Mouse (Mus musculus) CH12.LX (cell line): ENCODE data around the gene Ak8. TPM values are rescaled to one million over a fixed set of nuclear protein-coding genes. Genes with fewer than 3 reads are reported as not detected.

Experiments
- DNase-seq: peaks from one replicate; pipeline ENCODE4 v3.0.0-alpha.2; 2013; ENCODE audit errors: extremely low read depth
- H3K27ac ChIP-seq: 2 replicates; pipeline ENCODE4 v1.5.1; 2012; ENCODE audit warnings: low read depth, mild to moderate bottlenecking, control low read depth, moderate library complexity; ENCODE audit not compliant: insufficient read depth
- H3K27me3 ChIP-seq: replicated peaks from 2 replicates; pipeline ENCODE3; 2012; ENCODE audit warnings: inconsistent platforms
- H3K36me3 ChIP-seq, 2 experiments: replicated peaks in 1 of 2; 2 replicates each; pipeline versions ENCODE3 to v1.6.1; 2012; ENCODE audit warnings: inconsistent platforms in 1 of 2, low read length in 1 of 2, mild to moderate bottlenecking in 1 of 2, mixed read lengths in 1 of 2, moderate library complexity in 1 of 2; ENCODE audit not compliant: control insufficient read depth in 1 of 2, insufficient read depth in 1 of 2
- H3K4me1 ChIP-seq, 2 experiments: 2 replicates each; pipeline ENCODE4 v1.6.1; 2012; ENCODE audit warnings: inconsistent platforms in 1 of 2, moderate library complexity in 1 of 2; ENCODE audit not compliant: insufficient read depth in 2 of 2, control insufficient read depth in 1 of 2
- H3K4me2 ChIP-seq: 2 replicates; pipeline ENCODE4 v1.6.1; 2012; ENCODE audit warnings: low read depth, mild to moderate bottlenecking, control low read depth; ENCODE audit not compliant: poor library complexity, insufficient read depth, severe bottlenecking
- H3K4me3 ChIP-seq, 3 experiments: fragments of 150-350 bp in 1 of 3; sonication (generic) in 1 of 3; replicated peaks in 1 of 3; 2 replicates each; pipeline versions ENCODE3 to v1.5.1; 2011 to 2012; ENCODE audit warnings: low read depth in 2 of 3, low read length in 2 of 3, mild to moderate bottlenecking in 2 of 3, moderate library complexity in 2 of 3, control low read depth in 1 of 3, improper control_type of control experiment in 1 of 3, inconsistent platforms in 1 of 3, mixed read lengths in 1 of 3; ENCODE audit not compliant: poor library complexity in 1 of 3
- H3K79me2 ChIP-seq: replicated peaks from 2 replicates; pipeline ENCODE4 v1.6.1; 2012; ENCODE audit warnings: mild to moderate bottlenecking, moderate library complexity; ENCODE audit not compliant: control insufficient read depth, poor library complexity, insufficient read depth, severe bottlenecking; ENCODE audit errors: extremely low read depth
- H3K9ac ChIP-seq: 2 replicates; pipeline ENCODE4 v1.6.1; 2012; ENCODE audit warnings: low read depth, mild to moderate bottlenecking, control low read depth, moderate library complexity; ENCODE audit not compliant: insufficient read depth
- H3K9me3 ChIP-seq: replicated peaks from 2 replicates; pipeline ENCODE3; 2012; ENCODE audit warnings: low read length, inconsistent platforms, mixed read lengths
- BHLHE40 ChIP-seq: IDR thresholded peaks from 2 replicates; pipeline ENCODE4 v1.6.1; 2011; ENCODE audit warnings: mild to moderate bottlenecking, low read depth, low read length, improper control_type of control experiment
- CHD2 ChIP-seq: IDR thresholded peaks from 2 replicates; pipeline ENCODE4 v1.6.1; 2011; ENCODE audit warnings: low read length, improper control_type of control experiment
- CTCF ChIP-seq, 2 experiments: IDR thresholded peaks in 1 of 2; conservative IDR thresholded peaks in 1 of 2; 2 replicates each; pipeline ENCODE4 v1.5.1; 2011 to 2012; ENCODE audit warnings: low read depth in 2 of 2, low read length in 2 of 2, improper control_type of control experiment in 1 of 2, inconsistent platforms in 1 of 2, mild to moderate bottlenecking in 1 of 2, moderate library complexity in 1 of 2
- ELF1 ChIP-seq: IDR thresholded peaks from 2 replicates; pipeline ENCODE4 v1.6.1; 2014; ENCODE audit warnings: low read depth, mild to moderate bottlenecking, inconsistent platforms, low read length, improper control_type of control experiment
- GABPA ChIP-seq: IDR thresholded peaks from 2 replicates; pipeline ENCODE4 v1.6.1; 2012; ENCODE audit warnings: low read depth, low read length, improper control_type of control experiment, inconsistent platforms; ENCODE audit not compliant: insufficient replicate concordance
- HCFC1 ChIP-seq: IDR thresholded peaks from 2 replicates; pipeline ENCODE4 v1.6.1; 2012; ENCODE audit warnings: low read depth, mild to moderate bottlenecking, inconsistent platforms, low read length, improper control_type of control experiment
- IRF4 ChIP-seq: IDR thresholded peaks from 2 replicates; pipeline ENCODE4 v1.6.1; 2014; ENCODE audit warnings: low read depth, mild to moderate bottlenecking, inconsistent platforms, low read length, improper control_type of control experiment
- JUN ChIP-seq: IDR thresholded peaks from 2 replicates; pipeline ENCODE4 v1.6.1; 2011; ENCODE audit warnings: low read depth, mild to moderate bottlenecking, low read length, improper control_type of control experiment, moderate library complexity; ENCODE audit not compliant: insufficient read depth
- JUND ChIP-seq: conservative IDR thresholded peaks from 2 replicates; pipeline ENCODE4 v1.6.1; 2011; ENCODE audit warnings: low read depth, low read length, improper control_type of control experiment
- KAT2A ChIP-seq: IDR thresholded peaks from 2 replicates; pipeline ENCODE4 v1.6.1; 2012; ENCODE audit warnings: low read length, improper control_type of control experiment, inconsistent platforms; ENCODE audit not compliant: insufficient replicate concordance
- MAFK ChIP-seq: IDR thresholded peaks from 2 replicates; pipeline ENCODE4 v1.6.1; 2011; ENCODE audit warnings: low read length, improper control_type of control experiment; ENCODE audit not compliant: insufficient replicate concordance
- MEF2A ChIP-seq: IDR thresholded peaks from 2 replicates; pipeline ENCODE4 v1.6.1; 2014; ENCODE audit warnings: low read depth, mild to moderate bottlenecking, inconsistent platforms, low read length, improper control_type of control experiment, borderline replicate concordance
- NELFE ChIP-seq: IDR thresholded peaks from 2 replicates; pipeline ENCODE4 v1.6.1; 2011; ENCODE audit warnings: low read depth, low read length, improper control_type of control experiment
- NRF1 ChIP-seq: IDR thresholded peaks from 2 replicates; pipeline ENCODE4 v1.6.1; 2014; ENCODE audit warnings: low read depth, mild to moderate bottlenecking, inconsistent platforms, low read length, improper control_type of control experiment, moderate library complexity
- RAD21 ChIP-seq: IDR thresholded peaks from 2 replicates; pipeline ENCODE4 v1.6.1; 2011; ENCODE audit warnings: low read depth, mild to moderate bottlenecking, low read length, improper control_type of control experiment, moderate library complexity
- RCOR1 ChIP-seq: conservative IDR thresholded peaks from 2 replicates; pipeline ENCODE4 v1.6.1; 2012; ENCODE audit warnings: low read depth, mild to moderate bottlenecking, inconsistent platforms, low read length, improper control_type of control experiment
- SIN3A ChIP-seq: IDR thresholded peaks from 2 replicates; pipeline ENCODE4 v1.6.1; 2012; ENCODE audit warnings: low read length, improper control_type of control experiment, inconsistent platforms
- SMC3 ChIP-seq: IDR thresholded peaks from 2 replicates; pipeline ENCODE4 v1.6.1; 2011; ENCODE audit warnings: low read depth, low read length, improper control_type of control experiment
- TBP ChIP-seq: conservative IDR thresholded peaks from 2 replicates; pipeline ENCODE4 v1.6.1; 2011; ENCODE audit warnings: low read depth, low read length, improper control_type of control experiment
- USF1 ChIP-seq: IDR thresholded peaks from 2 replicates; pipeline ENCODE4 v1.6.1; 2014; ENCODE audit warnings: low read depth, mild to moderate bottlenecking, inconsistent platforms, low read length, improper control_type of control experiment
- ZC3H11A ChIP-seq: IDR thresholded peaks from 2 replicates; pipeline ENCODE4 v1.6.1; 2012; ENCODE audit warnings: low read depth, mild to moderate bottlenecking, inconsistent platforms, low read length, improper control_type of control experiment
- ZKSCAN1 ChIP-seq: IDR thresholded peaks from 2 replicates; pipeline ENCODE4 v1.6.1; 2012; ENCODE audit warnings: low read depth, inconsistent platforms, low read length, improper control_type of control experiment, borderline replicate concordance
- dilution Hi-C: fragments of 300-500 bp; cut with MboI; formaldehyde crosslinking; loops from 2 replicates; pipeline ENCODE4 v1.14.3; 2020; ENCODE audit warnings: low sequenced_read_pairs; ENCODE audit not compliant: extremely low pct_unique_long_range_greater_than_20kb, extremely low pct_ligation_motif_present
- in situ Hi-C: fragments of 300-500 bp; cut with MboI; formaldehyde crosslinking; loops from 3 replicates; pipeline ENCODE4 v1.14.3; 2019; ENCODE audit warnings: low sequenced_read_pairs, low pct_ligation_motif_present, low pct_unique_long_range_greater_than_20kb, mixed read lengths
- polyA plus RNA-seq: library from polyadenylated mRNA; unstranded; fragments of >175 nt; gene quantifications from 2 replicates; pipeline ENCODE4 v1.2.1, GENCODE M21; 2012; ENCODE audit warnings: low read depth; ENCODE audit not compliant: insufficient read length
- total RNA-seq, 2 experiments: library from RNA; depleted of rRNA; stranded (reverse); fragments of 300-350 nt in 1 of 2; fragments of >200 nt in 1 of 2; gene quantifications; 2 replicates each; pipeline ENCODE4 v1.2.3; 2012 to 2014

Ak8 gene
- total and polyA plus RNA-seq, 3 experiments, result 0.55 to 4.9 (median 1.1) TPM

DNA sequence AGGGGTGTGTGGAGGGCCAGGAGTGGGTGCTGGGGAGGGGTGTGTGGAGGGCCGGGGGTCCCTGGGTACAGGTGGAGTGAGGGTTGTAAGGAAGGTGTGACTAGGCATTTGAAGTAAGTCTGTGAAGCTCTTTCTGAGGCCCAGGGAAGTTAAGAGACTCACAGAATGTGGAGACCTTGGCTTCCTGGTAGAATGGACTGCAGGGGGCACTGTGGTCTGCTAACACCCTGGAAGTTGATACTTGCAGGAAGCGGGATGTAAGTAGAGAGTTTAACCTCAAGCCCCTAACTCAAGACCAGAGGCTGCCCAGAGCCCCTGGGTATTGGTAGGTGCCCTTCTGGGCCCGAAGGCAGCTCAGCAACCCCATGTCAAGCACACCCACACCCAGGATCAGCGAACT, 56.2 kb downstream of the Ak8 start:
- in situ Hi-C loops (no loop called here), dilution Hi-C loops (no loop called here)
- TF ChIP-seq CTCF (conservative IDR thresholded peaks at IDR 0.05 in 1 of 2, IDR thresholded peaks at IDR 0.05 in 1 of 2; ENCODE audit: low read depth in 2 of 2, low read length in 2 of 2) (peak; percentile 27 to 87; a peak in 3 of 4 replicates), SMC3 (peak; percentile 82), NRF1 (no peak), RAD21 (peak; percentile 80), ELF1 (peak; percentile 77), JUN (no peak), ZC3H11A (no peak), IRF4 (peak; percentile 16; the same call in 1 of the 2 replicates), MEF2A (no peak), NELFE (peak; percentile 35; the same call in 1 of the 2 replicates)
- no peaks in the 10 kb centered on the region for H3K27me3 ChIP-seq
- H3K4me2 ChIP-seq, result no peak overlapping the region
- no peak overlapping the region for H3K27ac ChIP-seq
- H3K36me3 ChIP-seq, result no peaks in the 10 kb centered on the region
- peak; percentile 81 for DNase-seq
- H3K9ac ChIP-seq, result peak overlapping the region; percentile 4; the same call in 1 of the 2 replicates
- H3K79me2 ChIP-seq, result no peaks in the 10 kb centered on the region
- H3K4me1 ChIP-seq, result peaks cover 3 to 37% of the 10 kb centered on the region in 2 experiments; a peak in 3 of 4 replicates
- no peaks in the 10 kb centered on the region for H3K9me3 ChIP-seq
- no peak overlapping the region for H3K4me3 ChIP-seq

DNA sequence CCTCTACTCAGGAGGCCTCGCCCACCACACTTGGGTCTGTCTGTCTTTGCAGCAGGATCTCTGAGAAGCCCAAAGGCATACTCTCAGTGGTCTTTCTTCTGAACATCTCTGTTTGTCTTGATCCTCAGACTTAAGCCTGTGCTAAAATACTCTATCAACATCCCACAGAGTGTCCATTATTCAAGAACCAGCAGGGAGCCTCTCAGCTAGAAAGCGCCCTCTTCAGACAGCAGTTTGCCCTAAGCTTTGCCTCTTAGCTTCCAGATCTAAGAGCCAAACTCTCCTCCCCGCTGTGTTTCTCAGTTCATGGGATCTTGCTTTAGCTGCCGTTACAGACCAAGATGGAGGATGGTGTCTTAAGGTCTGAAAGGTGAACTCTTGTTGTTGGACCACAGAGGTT, 59.5 kb downstream of the Ak8 start:
- Histone ChIP-seq H3K27me3 (no peaks in the 10 kb centered on the region), H3K4me3 (no peak overlapping the region), H3K9me3 (no peaks in the 10 kb centered on the region), H3K4me2 (no peak overlapping the region), H3K27ac (no peak overlapping the region), H3K36me3 (no peaks in the 10 kb centered on the region), H3K79me2 (no peaks in the 10 kb centered on the region), H3K9ac (no peak overlapping the region), H3K4me1 (peaks cover 0 to 21% of the 10 kb centered on the region in 2 experiments; a peak in 2 of 4 replicates)
- TF ChIP-seq ZC3H11A, result no peak
- TF ChIP-seq CTCF (conservative IDR thresholded peaks at IDR 0.05 in 1 of 2, IDR thresholded peaks at IDR 0.05 in 1 of 2; ENCODE audit: low read depth in 2 of 2, low read length in 2 of 2), result peak in 1 of 2 experiments; percentile 35; a peak in 2 of 4 replicates
- TF ChIP-seq IRF4, result no peak
- no peak for TF ChIP-seq USF1
- TF ChIP-seq RAD21, result no peak; the same call in none of the 2 replicates
- no peak for TF ChIP-seq CHD2
- TF ChIP-seq SMC3, result peak; percentile 4; the same call in 1 of the 2 replicates
- no peak for TF ChIP-seq JUND
- dilution Hi-C loops (no loop called here), in situ Hi-C loops (no loop called here)
- no peak for DNase-seq

DNA sequence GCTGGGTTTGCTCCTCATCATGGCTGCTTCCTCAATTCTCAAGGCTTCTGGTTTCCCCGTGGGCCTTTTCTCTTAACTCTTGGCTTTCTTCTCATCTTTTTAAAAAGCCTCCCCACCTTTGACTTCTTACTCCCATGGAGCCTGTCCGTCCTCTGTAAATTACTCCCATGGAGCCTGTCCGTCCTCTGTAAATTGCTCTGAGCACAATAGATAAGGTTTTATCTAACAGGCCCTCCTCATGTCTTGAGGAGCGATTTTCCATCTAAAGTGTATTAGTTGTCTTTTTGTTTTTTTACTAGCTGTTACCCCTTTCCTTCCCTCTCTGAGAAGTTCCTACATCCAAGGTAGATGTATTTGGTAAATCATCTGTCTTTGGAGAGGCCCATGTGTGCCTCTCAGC, 66.6 kb downstream of the Ak8 start:
- H3K27me3 ChIP-seq, result no peaks in the 10 kb centered on the region
- TF ChIP-seq TBP, result no peak
- TF ChIP-seq KAT2A, result no peak
- no peak for TF ChIP-seq BHLHE40
- TF ChIP-seq HCFC1, result no peak
- no peak for TF ChIP-seq SIN3A
- TF ChIP-seq ZKSCAN1, result no peak
- no peak for TF ChIP-seq USF1
- no peak for TF ChIP-seq RCOR1
- no peak for TF ChIP-seq MAFK
- TF ChIP-seq CHD2, result no peak
- no peak for TF ChIP-seq GABPA
- H3K9me3 ChIP-seq, result no peaks in the 10 kb centered on the region
- DNase-seq, result no peak
- no peak overlapping the region for H3K27ac ChIP-seq
- H3K79me2 ChIP-seq, result no peaks in the 10 kb centered on the region
- no peak overlapping the region for H3K4me2 ChIP-seq
- in situ Hi-C loops, result no loop called here
- no peaks in the 10 kb centered on the region for H3K36me3 ChIP-seq
- peaks cover 5 to 31% of the 10 kb centered on the region in 2 experiments; a peak in 3 of 4 replicates for H3K4me1 ChIP-seq
- H3K9ac ChIP-seq, result no peak overlapping the region
- dilution Hi-C loops, result no loop called here
- no peak overlapping the region for H3K4me3 ChIP-seq
